Mouse (Mus musculus): ENCODE measurements around the gene Vmn1r26. TPM values are rescaled to one million over a fixed set of nuclear protein-coding genes. Genes with fewer than 3 reads are reported as not detected.
"Not testable (repeated sequence)": the region's sequence is repeated elsewhere in the genome, so short reads cannot be mapped to it uniquely, and the experiment has no call there.

Vmn1r26 gene
- not detected in 2 replicates for polyA plus RNA-seq (2012)

- no peak for TF ChIP-seq GATA1 (IDR thresholded peaks at IDR 0.05; ENCODE audit: low read length)
These were observed at the start of gene Vmn1r26 for GRCm38 (mm10) chr6:58015059-58015458. TSS of gene Vmn1r26 (minus strand) at chr6:58015159.

GRCm38 (mm10) chr6:58044025-58044424, 29.1 kb upstream of the Vmn1r26 start:
- no peak for TF ChIP-seq GATA1 (IDR thresholded peaks at IDR 0.05; ENCODE audit: low read length)

GRCm38 (mm10) chr6:57980710-57981109, 34.2 kb downstream of the Vmn1r26 start, which contains the start of gene Vmn1r25:
TSS of gene Vmn1r25 (minus strand) at chr6:57980810.
- TF ChIP-seq GATA1 (IDR thresholded peaks at IDR 0.05; ENCODE audit: low read length): no peak

GRCm38 (mm10) chr6:57961403-57961802, 53.6 kb downstream of the Vmn1r26 start, which contains the start of gene Vmn1r24:
TSS of gene Vmn1r24 (minus strand) at chr6:57961503.
- TF ChIP-seq GATA1 (IDR thresholded peaks at IDR 0.05; ENCODE audit: low read length): not testable (repeated sequence)

Other genes starting within 250 kb of the Vmn1r26 start
- 5.9 and 9.4 TPM in 2 replicates for gene Vopp1, start 190.0 kb downstream of the Vmn1r26 start, polyA plus RNA-seq (2012)
- gene Vmn1r21, start 164.8 kb downstream of the Vmn1r26 start, polyA plus RNA-seq (2012): not detected in 2 replicates
- gene Vmn1r22, start 107.1 kb downstream of the Vmn1r26 start, polyA plus RNA-seq (2012): not detected in 2 replicates
- not detected in 2 replicates for gene Vmn1r23, start 88.3 kb downstream of the Vmn1r26 start, polyA plus RNA-seq (2012)
- not detected in 2 replicates for gene Vmn1r24, start 53.7 kb downstream of the Vmn1r26 start, polyA plus RNA-seq (2012)
- not detected in 2 replicates for gene Vmn1r25, start 34.3 kb downstream of the Vmn1r26 start, polyA plus RNA-seq (2012)
- gene Vmn1r27, start 203.7 kb upstream of the Vmn1r26 start, polyA plus RNA-seq (2012): not detected in 2 replicates
- gene Vmn1r28, start 246.9 kb upstream of the Vmn1r26 start, polyA plus RNA-seq (2012): not detected in 2 replicates

Data from G1E-ER4 (cell line).